Mouse (Mus musculus): Measurements from ENCODE around the gene Kazald1.
A peak's percentile ranks its signal among the peaks of the same experiment; 100 is the strongest.
"Not testable (repeated sequence)": the region's sequence is repeated elsewhere in the genome, so short reads cannot be mapped to it uniquely, and the experiment has no call there.

Kazald1 gene

GRCm38 (mm10) chr19:45074580-45075322 lies at the start of gene Kazald1:
Gene Kazald1, plus strand, starts transcription at chr19:45075241.
- DNase-seq, result peak; percentile 96

- DNase-seq, result no peak
These were observed 49.0 kb upstream of the Kazald1 start for GRCm38 (mm10) chr19:45025937-45026568.

GRCm38 (mm10) chr19:45026958-45027670 lies 47.9 kb upstream of the Kazald1 start:
- no peak for DNase-seq

GRCm38 (mm10) chr19:45027848-45028247 lies 47.2 kb upstream of the Kazald1 start:
- peak; percentile 82 for DNase-seq

GRCm38 (mm10) chr19:45028746-45029145 lies 46.3 kb upstream of the Kazald1 start:
- no peak for DNase-seq

- no peak for DNase-seq
These were observed 45.5 kb upstream of the Kazald1 start for GRCm38 (mm10) chr19:45029571-45029970.

GRCm38 (mm10) chr19:45030111-45030510 lies 44.9 kb upstream of the Kazald1 start:
- DNase-seq, result peak; percentile 76

GRCm38 (mm10) chr19:45030746-45031693 lies 44.0 kb upstream of the Kazald1 start:
- peak; percentile 93 for DNase-seq

GRCm38 (mm10) chr19:45031780-45032179 lies 43.3 kb upstream of the Kazald1 start:
- peak; percentile 83 for DNase-seq

- no peak for DNase-seq
These were observed 42.3 kb upstream of the Kazald1 start for GRCm38 (mm10) chr19:45032570-45033332.

- peak; percentile 65 for DNase-seq
These were observed 38.2 kb upstream of the Kazald1 start for GRCm38 (mm10) chr19:45036867-45037266.

GRCm38 (mm10) chr19:45038198-45038597 lies 36.8 kb upstream of the Kazald1 start:
- DNase-seq, result not testable (repeated sequence)

GRCm38 (mm10) chr19:45040214-45040613 lies 34.8 kb upstream of the Kazald1 start:
- DNase-seq, result no peak

- no peak for DNase-seq
These were observed 30.6 kb upstream of the Kazald1 start for GRCm38 (mm10) chr19:45044389-45044927.

GRCm38 (mm10) chr19:45045236-45045635 lies 29.8 kb upstream of the Kazald1 start:
- no peak for DNase-seq

GRCm38 (mm10) chr19:45045651-45046050 lies 29.4 kb upstream of the Kazald1 start, which contains the start of gene Pdzd7:
Gene Pdzd7, minus strand, starts transcription at chr19:45045717.
- no peak for DNase-seq

GRCm38 (mm10) chr19:45046523-45047321 lies 28.3 kb upstream of the Kazald1 start:
- DNase-seq, result peak; percentile 89

GRCm38 (mm10) chr19:45047417-45047934 lies 27.6 kb upstream of the Kazald1 start, which contains the start of gene Sfxn3:
Gene Sfxn3, plus strand, starts transcription at chr19:45047503.
- DNase-seq, result peak; percentile 95

GRCm38 (mm10) chr19:45047935-45048643 lies 27.0 kb upstream of the Kazald1 start:
- DNase-seq, result no peak

Measured in retina, postnatal 1 day (tissue).